Mouse (Mus musculus) thymus, adult 2 months (tissue): ENCODE data around the gene Gnaz. TPM values are rescaled to one million over a fixed set of nuclear protein-coding genes. Genes with fewer than 3 reads are reported as not detected.

Source experiments
- DNase-seq: peaks from one replicate; pipeline ENCODE4 v3.0.0; 2021
- H3K27ac ChIP-seq: fragments of 200-500 bp; 2 replicates; pipeline ENCODE4 v1.5.1; 2012; ENCODE audit warnings: low read length, control low read depth; ENCODE audit not compliant: control insufficient read depth, insufficient read depth
- H3K27me3 ChIP-seq: fragments of 200-500 bp; 2 replicates; pipeline ENCODE4 v1.6.1; 2012; ENCODE audit warnings: mild to moderate bottlenecking, low read length, moderate library complexity, mixed read lengths; ENCODE audit not compliant: control insufficient read depth, insufficient read depth
- H3K36me3 ChIP-seq: fragments of 200-500 bp; 2 replicates; pipeline ENCODE4 v1.6.1; 2012; ENCODE audit warnings: mild to moderate bottlenecking, low read length, moderate library complexity; ENCODE audit not compliant: control insufficient read depth, insufficient read depth
- H3K4me1 ChIP-seq: fragments of 200-500 bp; replicated peaks from 2 replicates; pipeline ENCODE4 v1.6.1; 2012; ENCODE audit warnings: low read length; ENCODE audit not compliant: control insufficient read depth, insufficient read depth
- H3K4me3 ChIP-seq: fragments of 200-500 bp; 2 replicates; pipeline ENCODE4 v1.5.1; 2012; ENCODE audit warnings: mild to moderate bottlenecking, low read length, control low read depth, moderate library complexity; ENCODE audit not compliant: control insufficient read depth, insufficient read depth
- CTCF ChIP-seq: fragments of 200-500 bp; IDR thresholded peaks from 2 replicates; pipeline ENCODE4 v1.5.1; 2012; ENCODE audit warnings: mild to moderate bottlenecking, control low read depth, low read length, moderate library complexity, borderline replicate concordance; ENCODE audit not compliant: control insufficient read depth, poor library complexity, insufficient read depth; ENCODE audit errors: extremely low read depth
- POLR2A ChIP-seq: fragments of 200-500 bp; IDR thresholded peaks from 2 replicates; pipeline ENCODE4 v1.6.1; 2012; ENCODE audit warnings: mild to moderate bottlenecking, low read length, control low read depth, moderate library complexity; ENCODE audit not compliant: control insufficient read depth, poor library complexity, insufficient read depth; ENCODE audit errors: extremely low read depth
- WGBS: fragments of 180-500 bp; shearing (Covaris S2); methylation state at CpG from one replicate; pipeline ENCODE4 v1.1.7; 2018; 5-methylcytosine and 5-hydroxymethylcytosine counted together
- polyA plus RNA-seq: library from polyadenylated mRNA; depleted of rRNA; stranded (reverse); fragments of >200 nt; gene quantifications from 2 replicates; pipeline ENCODE4 v1.2.3, GENCODE M21; 2012; rRNA removed

The Gnaz gene
- polyA plus RNA-seq: 0.42 and 0.58 TPM in 2 replicates

- TF ChIP-seq CTCF (peak; percentile 91), POLR2A (0 out of 2 replicates have a peak, but pooled peaks have one; percentile 22)
- H3K27me3 ChIP-seq: no peaks in the 10 kb centered on the region
- peaks cover 4% of the 10 kb centered on the region; the same call in 1 of the 2 replicates for H3K4me1 ChIP-seq
- DNase-seq: peak; percentile 95
- H3K27ac ChIP-seq: no peak within 1 kb of the TSS
- H3K4me3 ChIP-seq: peak within 1 kb of the TSS; percentile 44
- WGBS: under 1% methylated on average over 83 of the region's 83 CpGs
- no peaks in the 10 kb centered on the region for H3K36me3 ChIP-seq
These were observed at the start of gene Gnaz for GRCm38 (mm10) chr10:74966850-74967451. Gnaz (plus strand) TSS chr10:74967177.

GRCm38 (mm10) chr10:74919277-74919676 is 47.7 kb upstream of the Gnaz start:
- 0 out of 2 replicates have a peak, but pooled peaks cover 4% of the 10 kb centered on the region for H3K4me1 ChIP-seq
- TF ChIP-seq CTCF (no peak), POLR2A (no peak)
- H3K4me3 ChIP-seq: no peak overlapping the region
- no peaks in the 10 kb centered on the region for H3K27me3 ChIP-seq
- no peak for DNase-seq
- H3K27ac ChIP-seq: no peak overlapping the region
- WGBS: 75% methylated on average over 5 of the region's 5 CpGs
- no peaks in the 10 kb centered on the region for H3K36me3 ChIP-seq

- Histone ChIP-seq H3K36me3 (no peaks in the 10 kb centered on the region), H3K27ac (no peak overlapping the region), H3K27me3 (no peaks in the 10 kb centered on the region), H3K4me1 (0 out of 2 replicates have a peak, but pooled peaks cover 4% of the 10 kb centered on the region), H3K4me3 (no peak overlapping the region)
- WGBS: 32% methylated on average over 17 of the region's 17 CpGs
- peak; percentile 70 for DNase-seq
- no peak for TF ChIP-seq POLR2A
- TF ChIP-seq CTCF: peak; percentile 84; the same call in 1 of the 2 replicates
These were observed 46.0 kb upstream of the Gnaz start for GRCm38 (mm10) chr10:74920853-74921567.

GRCm38 (mm10) chr10:74921614-74922013 is 45.4 kb upstream of the Gnaz start:
- TF ChIP-seq POLR2A: no peak
- TF ChIP-seq CTCF: no peak
- Histone ChIP-seq H3K36me3 (no peaks in the 10 kb centered on the region), H3K4me1 (0 out of 2 replicates have a peak, but pooled peaks cover 4% of the 10 kb centered on the region), H3K27me3 (no peaks in the 10 kb centered on the region), H3K27ac (no peak overlapping the region), H3K4me3 (no peak overlapping the region)
- no peak for DNase-seq
- WGBS: 94% methylated on average over 11 of the region's 11 CpGs

- H3K4me1 ChIP-seq: 0 out of 2 replicates have a peak, but pooled peaks cover 4% of the 10 kb centered on the region
- DNase-seq: peak; percentile 32
- WGBS: 30% methylated on average over 6 of the region's 6 CpGs
These were observed 44.2 kb upstream of the Gnaz start for GRCm38 (mm10) chr10:74922763-74923162.

GRCm38 (mm10) chr10:74924274-74924673 is 42.7 kb upstream of the Gnaz start:
- Histone ChIP-seq H3K4me1 (0 out of 2 replicates have a peak, but pooled peaks cover 4% of the 10 kb centered on the region), H3K27ac (no peak overlapping the region), H3K27me3 (no peaks in the 10 kb centered on the region), H3K4me3 (no peak overlapping the region), H3K36me3 (no peaks in the 10 kb centered on the region)
- WGBS: 93% methylated on average over 14 of the region's 14 CpGs
- no peak for DNase-seq
- TF ChIP-seq CTCF (no peak), POLR2A (no peak)

More at GRCm38 (mm10) chr10:74922763-74923162, 44.2 kb upstream of the Gnaz start:
- Histone ChIP-seq H3K27ac (no peak overlapping the region), H3K4me3 (no peak overlapping the region), H3K36me3 (no peaks in the 10 kb centered on the region), H3K27me3 (no peaks in the 10 kb centered on the region)
- TF ChIP-seq CTCF (peak; percentile 35; the same call in 1 of the 2 replicates), POLR2A (no peak)

GRCm38 (mm10) chr10:74925324-74925723 is 41.7 kb upstream of the Gnaz start:
- Histone ChIP-seq H3K36me3 (no peaks in the 10 kb centered on the region), H3K4me3 (no peak overlapping the region), H3K27ac (no peak overlapping the region), H3K4me1 (0 out of 2 replicates have a peak, but pooled peaks cover 4% of the 10 kb centered on the region), H3K27me3 (no peaks in the 10 kb centered on the region)
- TF ChIP-seq CTCF (peak; percentile 54; the same call in 1 of the 2 replicates), POLR2A (no peak)
- DNase-seq: peak; percentile 44
- WGBS: 30% methylated on average over 21 of the region's 21 CpGs
